Mouse (Mus musculus) kidney, embryonic 16.5 days (tissue): Measurements from ENCODE around the gene Adamtsl1. TPM values are rescaled to one million over a fixed set of nuclear protein-coding genes. Genes with fewer than 3 reads are reported as not detected.

Experiments used
- ATAC-seq: fragments of 200-750 bp; cut with Nextera tagmentation; 2 replicates; pipeline ENCODE4 v1.8.0; 2017; ENCODE audit warnings: moderate TSS enrichment; ENCODE audit not compliant: low FRiP score, low TSS enrichment
- H3K27ac ChIP-seq: fragments of 300-500 bp; sonication (generic); 2 replicates; pipeline ENCODE4 v1.5.1; 2014; ENCODE audit warnings: low read length
- H3K27me3 ChIP-seq: fragments of 300-500 bp; sonication (generic); 2 replicates; pipeline ENCODE4 v1.6.1; 2014; ENCODE audit warnings: low read length, control low read depth, mixed read lengths; ENCODE audit not compliant: insufficient read depth
- H3K36me3 ChIP-seq: fragments of 300-500 bp; sonication (generic); 2 replicates; pipeline ENCODE4 v1.6.1; 2014; ENCODE audit warnings: low read length, control low read depth, mixed read lengths; ENCODE audit not compliant: insufficient read depth
- H3K4me1 ChIP-seq: fragments of 300-500 bp; sonication (generic); 2 replicates; pipeline ENCODE4 v1.6.1; 2014; ENCODE audit warnings: low read length, control low read depth, mixed read lengths; ENCODE audit not compliant: insufficient read depth
- H3K4me2 ChIP-seq: fragments of 300-500 bp; sonication (generic); replicated peaks from 2 replicates; pipeline ENCODE4 v1.6.1; 2014; ENCODE audit warnings: low read depth, low read length
- H3K4me3 ChIP-seq: fragments of 300-500 bp; sonication (generic); 2 replicates; pipeline ENCODE4 v1.5.1; 2014; ENCODE audit warnings: mild to moderate bottlenecking, low read length
- H3K9ac ChIP-seq: fragments of 300-500 bp; sonication (generic); replicated peaks from 2 replicates; pipeline ENCODE4 v1.6.1; 2014; ENCODE audit warnings: low read length
- H3K9me3 ChIP-seq: fragments of 300-500 bp; sonication (generic); 2 replicates; pipeline ENCODE4 v1.6.1; 2016; ENCODE audit warnings: low read length, control low read depth
- WGBS: fragments of 180-500 bp; shearing (Covaris S2); extraction: QIAGEN DNeasy Blood & Tissue Kit; methylation state at CpG from one replicate; pipeline ENCODE4 v1.1.7; 2014; 5-methylcytosine and 5-hydroxymethylcytosine counted together
- polyA plus RNA-seq: library from polyadenylated mRNA; unstranded; fragments of >200 nt; fragmentation: Nextera tagmentation; extraction: Ambion mirVana; gene quantifications from 2 replicates; pipeline ENCODE4 v1.2.1, GENCODE M21; 2015

Adamtsl1 gene
- polyA plus RNA-seq, 1 experiment from 2014 or later: 18.1 TPM

DNA sequence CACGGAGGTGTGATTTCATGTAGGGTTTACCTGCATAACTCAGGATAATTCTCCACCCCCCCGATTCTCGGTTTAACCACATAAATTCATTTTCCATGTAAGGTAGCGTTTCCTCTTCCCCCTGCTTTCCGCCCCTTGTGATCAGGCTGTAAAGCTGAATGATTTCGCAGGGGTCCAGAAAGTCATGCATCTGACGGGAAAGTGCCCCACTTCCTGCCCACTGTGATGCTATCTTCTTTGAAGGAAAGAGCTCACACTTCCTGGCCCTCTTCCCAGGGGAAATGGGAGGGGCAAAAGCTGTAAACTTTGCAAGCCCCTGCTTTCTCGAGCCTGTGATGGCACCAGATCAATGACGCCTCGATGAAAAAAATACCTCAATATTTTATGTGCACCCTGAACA lies 465.2 kb downstream of the Adamtsl1 start:
- Histone ChIP-seq H3K4me1 (0 out of 2 replicates have a peak, but pooled peaks cover 4% of the 10 kb centered on the region), H3K9ac (no peak overlapping the region), H3K27me3 (no peaks in the 10 kb centered on the region), H3K36me3 (no peaks in the 10 kb centered on the region), H3K27ac (no peak overlapping the region), H3K4me3 (no peak overlapping the region), H3K9me3 (no peaks in the 10 kb centered on the region), H3K4me2 (no peak overlapping the region)
- no peak for ATAC-seq
- 40% methylated on average over 10 of the region's 10 CpGs for WGBS

DNA sequence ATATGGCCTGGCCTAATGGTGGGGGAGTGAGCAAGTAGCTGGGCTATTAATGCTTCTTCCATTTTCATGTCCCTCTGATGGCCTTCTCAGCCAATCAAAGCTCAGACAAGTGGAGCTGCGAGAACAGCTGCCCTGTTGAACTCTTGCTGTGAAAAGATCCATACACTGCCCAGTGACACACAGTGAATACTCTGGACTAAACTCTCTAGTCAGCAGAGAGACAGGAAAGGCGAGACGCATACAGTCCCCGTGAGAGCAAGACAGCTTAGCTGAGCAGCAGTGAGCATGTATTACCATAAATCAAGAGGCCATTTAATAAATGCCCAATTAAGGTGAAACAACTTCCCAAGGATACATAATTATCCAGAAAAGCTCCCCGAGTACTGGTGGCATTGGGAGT lies 492.6 kb downstream of the Adamtsl1 start:
- Histone ChIP-seq H3K4me2 (no peak overlapping the region), H3K4me3 (no peak overlapping the region), H3K4me1 (no peaks in the 10 kb centered on the region), H3K27me3 (no peaks in the 10 kb centered on the region), H3K9ac (no peak overlapping the region), H3K9me3 (no peaks in the 10 kb centered on the region), H3K27ac (no peak overlapping the region), H3K36me3 (no peaks in the 10 kb centered on the region)
- 44% methylated on average over 5 of the region's 5 CpGs for WGBS
- no peak for ATAC-seq

DNA sequence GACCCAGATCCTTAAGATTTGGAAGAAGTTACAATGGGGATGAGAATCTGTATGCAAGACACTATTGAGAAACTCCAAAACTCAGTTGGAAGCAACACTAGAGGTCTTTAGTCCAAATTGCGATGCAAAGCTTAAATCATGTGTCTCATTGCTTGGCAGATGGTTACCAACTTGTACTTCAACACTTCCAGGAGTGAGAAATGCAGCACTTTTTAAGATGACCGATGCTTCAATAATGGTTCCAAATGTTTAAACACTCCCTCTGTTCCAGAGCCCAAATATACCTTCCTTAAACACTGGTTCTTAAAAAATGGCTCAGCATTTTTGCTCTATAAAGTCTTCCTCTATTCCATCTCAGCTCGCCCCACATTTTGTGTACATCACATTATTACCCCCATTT lies 499.7 kb downstream of the Adamtsl1 start:
- Histone ChIP-seq H3K27ac (no peak overlapping the region), H3K36me3 (no peaks in the 10 kb centered on the region), H3K4me3 (no peak overlapping the region), H3K9me3 (no peaks in the 10 kb centered on the region), H3K4me2 (no peak overlapping the region), H3K9ac (no peak overlapping the region), H3K27me3 (no peaks in the 10 kb centered on the region), H3K4me1 (no peaks in the 10 kb centered on the region)
- WGBS: 88% methylated on average over 3 of the region's 3 CpGs
- no peak for ATAC-seq

DNA sequence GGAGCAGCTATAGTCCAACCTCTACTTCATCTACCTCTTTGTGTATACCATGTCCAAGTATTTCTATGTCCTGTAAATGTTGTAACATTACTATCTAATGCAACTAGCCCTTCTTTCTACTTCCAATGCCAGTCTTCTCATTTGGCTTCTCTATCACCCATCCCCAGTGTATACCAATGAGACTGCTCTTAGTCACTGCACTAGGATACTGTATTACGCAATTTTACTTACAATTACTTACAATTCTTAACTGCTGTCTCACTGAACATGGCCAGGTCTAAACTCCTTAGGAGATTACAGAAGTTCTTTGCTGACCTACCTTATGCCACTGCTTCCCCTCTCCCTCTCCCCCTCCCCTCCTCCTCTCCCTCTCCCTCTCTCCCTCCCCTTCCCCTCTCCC lies 505.0 kb downstream of the Adamtsl1 start:
- WGBS: 97% methylated on average over 1 of the region's 1 CpGs
- Histone ChIP-seq H3K4me2 (no peak overlapping the region), H3K4me3 (no peak overlapping the region), H3K36me3 (no peaks in the 10 kb centered on the region), H3K27me3 (no peaks in the 10 kb centered on the region), H3K9me3 (no peaks in the 10 kb centered on the region), H3K27ac (no peak overlapping the region), H3K4me1 (0 out of 2 replicates have a peak, but pooled peaks cover 4% of the 10 kb centered on the region), H3K9ac (no peak overlapping the region)
- ATAC-seq: no peak

DNA sequence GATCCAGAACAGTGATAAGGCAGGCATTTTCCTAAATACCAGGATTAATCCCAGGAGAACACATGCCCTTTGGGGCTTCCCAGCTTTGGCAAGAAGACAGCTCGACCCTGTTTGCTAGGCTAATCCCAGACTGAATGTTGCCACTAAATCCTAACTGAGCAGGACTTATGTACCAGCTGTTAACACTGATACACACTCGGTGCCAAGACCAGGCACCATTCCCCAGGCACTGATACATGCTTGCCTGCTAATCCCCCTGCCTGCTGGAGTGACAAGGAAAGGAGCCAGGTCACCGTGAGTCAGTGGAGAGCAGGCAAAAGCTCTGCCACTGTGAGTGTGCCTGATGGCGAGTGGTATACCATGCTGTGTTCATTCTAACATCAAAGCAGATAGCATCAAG lies 505.6 kb downstream of the Adamtsl1 start:
- H3K36me3 ChIP-seq: no peaks in the 10 kb centered on the region
- H3K9ac ChIP-seq: no peak overlapping the region
- H3K27me3 ChIP-seq: no peaks in the 10 kb centered on the region
- no peak overlapping the region for H3K27ac ChIP-seq
- no peaks in the 10 kb centered on the region for H3K9me3 ChIP-seq
- no peak overlapping the region for H3K4me2 ChIP-seq
- WGBS: 57% methylated on average over 4 of the region's 4 CpGs
- 0 out of 2 replicates have a peak, but pooled peaks have one; percentile 31 for ATAC-seq
- no peak overlapping the region for H3K4me3 ChIP-seq
- H3K4me1 ChIP-seq: 0 out of 2 replicates have a peak, but pooled peaks cover 4% of the 10 kb centered on the region

DNA sequence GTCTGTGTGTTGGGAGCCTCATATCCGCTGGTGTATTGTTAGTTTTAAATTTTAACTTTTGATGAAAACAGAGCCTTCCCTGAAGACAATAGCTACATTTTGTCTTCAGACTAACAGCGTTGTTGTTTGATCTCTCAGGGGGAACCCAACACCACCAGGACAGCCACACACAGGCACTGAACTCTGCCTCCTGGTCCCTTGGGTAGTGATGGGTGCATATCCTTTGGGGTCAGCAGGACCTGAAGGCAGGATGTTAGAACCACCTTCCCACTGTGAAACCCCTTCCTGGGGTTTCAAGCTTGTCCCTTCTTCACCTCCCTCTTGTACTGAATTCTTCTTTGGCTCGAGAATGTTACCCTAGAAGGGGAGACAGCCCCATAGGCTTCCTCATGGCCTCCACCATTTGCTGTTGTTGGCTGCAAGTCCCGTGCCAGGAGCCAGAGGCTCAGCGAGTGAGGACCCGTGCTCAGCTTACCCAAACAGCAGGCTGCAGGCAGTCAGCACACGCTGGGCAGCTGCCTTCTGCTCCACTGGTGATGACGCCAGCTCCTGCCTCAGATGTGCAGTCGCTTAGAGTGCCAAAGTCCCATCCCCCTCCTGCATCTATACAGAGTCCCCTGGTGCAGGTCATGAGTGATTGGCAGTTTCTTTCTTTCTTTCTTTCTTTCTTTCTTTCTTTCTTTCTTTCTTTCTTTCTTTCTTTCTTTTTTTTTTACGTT lies 506.6 kb downstream of the Adamtsl1 start:
- WGBS: 47% methylated on average over 10 of the region's 10 CpGs
- 0 out of 2 replicates have a peak, but pooled peaks cover 6% of the 10 kb centered on the region for H3K4me1 ChIP-seq
- ATAC-seq: no peak
- H3K27me3 ChIP-seq: no peaks in the 10 kb centered on the region
- H3K4me2 ChIP-seq: no peak overlapping the region
- no peaks in the 10 kb centered on the region for H3K9me3 ChIP-seq
- H3K36me3 ChIP-seq: no peaks in the 10 kb centered on the region
- H3K4me3 ChIP-seq: no peak overlapping the region
- no peak overlapping the region for H3K9ac ChIP-seq
- H3K27ac ChIP-seq: no peak overlapping the region

DNA sequence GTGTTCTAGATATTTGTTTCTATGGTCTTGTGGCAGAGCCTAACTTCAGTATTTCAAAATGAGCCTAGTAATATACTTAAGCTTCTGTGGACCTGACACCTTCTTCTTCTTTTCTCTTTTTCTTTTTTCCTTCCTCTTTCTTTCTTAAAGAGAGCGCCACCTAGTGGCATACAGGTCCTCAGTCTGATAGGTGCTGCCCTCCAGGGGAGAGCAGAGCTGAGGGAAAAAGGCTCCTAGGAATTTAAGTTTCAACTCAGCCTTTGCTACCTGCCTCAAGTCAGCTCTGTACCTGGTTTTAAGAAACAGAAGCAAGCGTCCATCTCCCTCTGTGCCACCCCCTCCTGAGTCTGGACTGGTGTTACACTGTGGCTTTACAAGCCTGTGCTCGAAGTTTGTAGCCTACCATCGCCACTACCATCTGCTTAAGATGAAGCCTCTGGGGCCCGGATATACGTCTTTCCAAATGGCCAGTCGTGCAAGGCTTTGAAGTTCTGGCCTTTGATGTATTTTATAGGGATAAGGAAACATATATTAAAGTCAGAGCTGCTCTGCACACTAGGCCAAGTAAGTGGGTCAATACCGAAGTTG lies 510.7 kb downstream of the Adamtsl1 start:
- Histone ChIP-seq H3K27ac (no peak overlapping the region), H3K9me3 (no peaks in the 10 kb centered on the region), H3K4me2 (no peak overlapping the region), H3K4me1 (0 out of 2 replicates have a peak, but pooled peaks cover 6% of the 10 kb centered on the region), H3K4me3 (no peak overlapping the region), H3K27me3 (no peaks in the 10 kb centered on the region), H3K9ac (no peak overlapping the region), H3K36me3 (no peaks in the 10 kb centered on the region)
- ATAC-seq: peak; percentile 57; the same call in 1 of the 2 replicates
- WGBS: 21% methylated on average over 8 of the region's 8 CpGs

DNA sequence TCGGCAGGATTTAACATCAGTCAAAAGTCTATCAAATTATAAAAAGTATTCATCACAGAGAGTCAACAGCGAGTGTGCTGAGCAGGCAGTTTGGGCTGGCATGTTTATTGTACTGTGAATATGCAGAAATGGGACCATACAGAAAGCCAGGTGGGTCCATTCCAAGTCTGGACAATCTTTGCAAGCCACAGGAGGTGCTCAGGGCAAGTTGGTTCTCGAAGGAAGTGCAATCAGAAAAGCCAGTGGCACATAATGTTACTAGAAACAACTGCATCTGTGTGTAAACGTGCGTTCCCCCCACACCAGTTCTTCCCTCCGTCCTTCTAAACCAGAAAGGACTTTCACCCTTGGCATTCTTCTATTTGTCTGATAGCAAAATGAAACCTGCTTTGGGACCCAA lies 515.5 kb downstream of the Adamtsl1 start:
- no peaks in the 10 kb centered on the region for H3K9me3 ChIP-seq
- 0 out of 2 replicates have a peak, but pooled peaks cover 7% of the 10 kb centered on the region for H3K4me1 ChIP-seq
- no peak overlapping the region for H3K9ac ChIP-seq
- H3K4me3 ChIP-seq: no peak overlapping the region
- no peak overlapping the region for H3K27ac ChIP-seq
- ATAC-seq: no peak
- no peaks in the 10 kb centered on the region for H3K27me3 ChIP-seq
- WGBS: 84% methylated on average over 6 of the region's 6 CpGs
- H3K36me3 ChIP-seq: no peaks in the 10 kb centered on the region
- H3K4me2 ChIP-seq: no peak overlapping the region

DNA sequence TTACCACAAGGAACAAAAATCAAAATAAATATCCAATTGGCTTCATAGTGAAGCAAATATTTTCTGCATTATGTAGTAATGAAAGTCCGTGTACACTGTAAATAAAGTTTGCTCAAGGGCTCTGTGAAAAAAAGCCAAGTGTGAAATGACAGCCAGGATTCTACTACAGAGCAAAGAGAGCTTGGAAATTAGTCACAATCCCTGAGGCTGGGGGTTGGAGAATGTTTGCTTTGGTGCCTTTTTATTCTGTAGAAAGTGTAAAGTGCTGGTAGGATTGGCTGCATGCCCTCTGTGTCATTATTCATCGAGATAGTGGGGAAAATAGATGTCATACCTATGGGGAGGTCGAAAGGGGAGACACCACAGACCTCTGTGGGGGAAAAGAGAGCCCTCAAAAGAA lies 516.2 kb downstream of the Adamtsl1 start:
- Histone ChIP-seq H3K4me1 (0 out of 2 replicates have a peak, but pooled peaks cover 5% of the 10 kb centered on the region), H3K27ac (no peak overlapping the region), H3K27me3 (no peaks in the 10 kb centered on the region), H3K4me3 (no peak overlapping the region), H3K9ac (no peak overlapping the region), H3K9me3 (no peaks in the 10 kb centered on the region), H3K36me3 (no peaks in the 10 kb centered on the region), H3K4me2 (no peak overlapping the region)
- 50% methylated on average over 3 of the region's 3 CpGs for WGBS
- no peak for ATAC-seq

DNA sequence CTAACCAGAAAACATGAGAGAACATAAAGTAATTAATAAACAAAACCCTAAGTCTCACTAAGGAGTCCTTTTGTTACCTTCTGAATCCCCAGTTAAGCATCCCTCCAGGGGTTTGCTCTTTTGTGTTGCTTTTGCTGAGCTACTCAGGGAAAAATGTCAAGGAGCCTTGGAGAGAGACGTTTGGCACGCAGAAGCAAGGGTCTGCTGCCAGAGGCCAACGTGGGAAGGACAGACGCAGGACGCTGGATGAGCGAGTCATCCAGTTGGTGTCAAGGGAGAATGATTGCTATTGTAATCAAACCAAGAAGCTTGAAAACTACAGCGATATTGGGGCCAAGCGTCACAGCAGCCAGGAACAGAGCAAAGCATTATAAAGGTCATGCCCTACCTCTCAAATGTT lies 517.1 kb downstream of the Adamtsl1 start:
- Histone ChIP-seq H3K27me3 (no peaks in the 10 kb centered on the region), H3K4me1 (0 out of 2 replicates have a peak, but pooled peaks cover 5% of the 10 kb centered on the region), H3K9me3 (no peaks in the 10 kb centered on the region), H3K36me3 (no peaks in the 10 kb centered on the region), H3K4me3 (no peak overlapping the region), H3K4me2 (no peak overlapping the region), H3K9ac (no peak overlapping the region), H3K27ac (no peak overlapping the region)
- no peak for ATAC-seq
- WGBS: 34% methylated on average over 8 of the region's 8 CpGs
